Mouse (Mus musculus): ENCODE results near the gene Slc25a45. TPM values are rescaled to one million over a fixed set of nuclear protein-coding genes. Genes with fewer than 3 reads are reported as not detected.
"Not testable (repeated sequence)": the region's sequence is repeated elsewhere in the genome, so short reads cannot be mapped to it uniquely, and the experiment has no call there.

Gene Slc25a45
- polyA plus RNA-seq, 1 experiment from 2014 or later, result 4.0 TPM

DNA sequence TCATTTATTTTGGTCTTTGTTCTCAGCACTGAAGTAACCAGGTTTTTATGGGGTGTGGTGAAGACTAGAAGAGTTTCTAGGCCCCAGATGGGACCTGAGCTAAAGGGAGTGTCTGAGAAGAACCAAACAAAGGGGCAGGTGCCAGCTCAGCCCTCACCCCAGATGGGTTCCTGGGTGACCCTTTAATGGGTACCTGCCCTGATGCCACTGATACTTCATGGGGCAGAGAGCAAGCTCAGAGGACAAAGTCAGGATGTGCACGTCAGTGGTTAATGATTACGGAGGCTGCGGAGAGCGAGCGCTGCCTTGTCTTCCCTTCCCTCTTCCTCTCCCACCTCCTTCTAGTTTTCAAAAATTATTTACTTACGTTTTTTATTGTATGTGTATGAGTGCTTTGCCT lies 3.5 kb downstream of the Slc25a45 start:
- TF ChIP-seq CTCF (IDR thresholded peaks at IDR 0.05; ENCODE audit: low read depth), result no peak
- ATAC-seq, result peak; percentile 62
- Histone ChIP-seq H3K27me3 (replicated peaks; ENCODE audit: control insufficient read depth, insufficient read depth, low read length) (no peaks in the 10 kb centered on the region), H3K36me3 (ENCODE audit: control insufficient read depth, insufficient read depth) (no peaks in the 10 kb centered on the region), H3K27ac (ENCODE audit: low read depth, low read length) (no peak overlapping the region; the same call in 1 of the 2 replicates), H3K9ac (ENCODE audit: low read depth, low read length) (no peak overlapping the region), H3K4me3 (ENCODE audit: low read depth, low read length) (no peak overlapping the region), H3K4me1 (replicated peaks; ENCODE audit: control insufficient read depth, insufficient read depth, low read length) (no peaks in the 10 kb centered on the region; the same call in 1 of the 2 replicates), H3K4me2 (replicated peaks; ENCODE audit: low read depth) (no peak overlapping the region), H3K9me3 (ENCODE audit: control insufficient read depth) (no peaks in the 10 kb centered on the region)
- WGBS, result 48% methylated on average over 6 of the region's 6 CpGs

DNA sequence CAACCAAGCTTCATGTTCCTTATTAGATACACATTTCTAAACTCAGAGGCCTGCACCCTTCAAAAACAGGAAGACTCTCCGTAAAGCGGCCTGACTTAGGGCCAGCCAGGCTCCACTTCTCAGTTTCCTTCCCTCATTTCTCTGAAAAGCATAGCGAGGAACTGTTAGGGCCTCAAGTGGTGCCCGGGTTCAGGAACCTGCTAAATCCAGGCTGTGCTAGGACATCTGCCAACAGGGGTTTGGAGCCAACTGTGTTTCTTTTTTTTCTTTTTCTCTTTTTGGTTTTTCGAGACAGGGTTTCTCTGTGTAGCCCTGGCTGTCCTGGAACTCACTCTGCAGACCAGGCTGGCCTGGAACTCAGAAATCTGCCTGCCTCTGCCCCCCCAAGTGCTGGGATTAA lies 4.5 kb downstream of the Slc25a45 start:
- not testable (repeated sequence) for H3K36me3 ChIP-seq (ENCODE audit: control insufficient read depth, insufficient read depth); H3K27ac ChIP-seq (ENCODE audit: low read depth, low read length); H3K4me2 ChIP-seq (replicated peaks; ENCODE audit: low read depth); ATAC-seq; H3K27me3 ChIP-seq (replicated peaks; ENCODE audit: control insufficient read depth, insufficient read depth, low read length); H3K4me3 ChIP-seq (ENCODE audit: low read depth, low read length); H3K9me3 ChIP-seq (ENCODE audit: control insufficient read depth); H3K9ac ChIP-seq (ENCODE audit: low read depth, low read length); H3K4me1 ChIP-seq (replicated peaks; ENCODE audit: control insufficient read depth, insufficient read depth, low read length)
- WGBS, result 70% methylated on average over 5 of the region's 5 CpGs

DNA sequence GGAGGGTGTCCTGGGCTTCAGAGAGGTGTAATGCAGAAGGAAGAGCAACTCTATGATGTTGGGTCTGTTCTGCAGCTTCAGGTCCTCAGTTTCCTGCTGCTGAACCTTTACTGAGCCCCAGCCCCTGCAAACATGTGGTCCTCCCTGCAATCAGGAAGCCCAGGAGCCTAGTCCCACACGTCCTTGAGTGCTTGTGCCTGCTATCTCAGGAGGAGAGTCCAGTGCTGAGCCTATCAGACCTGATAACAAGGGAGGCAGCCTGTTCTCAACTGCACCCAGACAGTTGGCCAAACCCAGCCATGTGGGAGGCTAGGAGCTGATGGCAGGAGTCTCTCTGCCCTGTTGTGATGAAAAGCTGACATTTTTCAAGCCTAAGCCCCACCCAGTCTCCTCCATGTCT lies 6.3 kb downstream of the Slc25a45 start:
- Histone ChIP-seq H3K27me3 (replicated peaks; ENCODE audit: control insufficient read depth, insufficient read depth, low read length) (no peaks in the 10 kb centered on the region), H3K27ac (ENCODE audit: low read depth, low read length) (peak overlapping the region; percentile 22), H3K4me2 (replicated peaks; ENCODE audit: low read depth) (no peak overlapping the region), H3K4me1 (replicated peaks; ENCODE audit: control insufficient read depth, insufficient read depth, low read length) (peaks cover 3% of the 10 kb centered on the region; the same call in 1 of the 2 replicates), H3K9me3 (ENCODE audit: control insufficient read depth) (no peaks in the 10 kb centered on the region), H3K9ac (ENCODE audit: low read depth, low read length) (no peak overlapping the region), H3K4me3 (ENCODE audit: low read depth, low read length) (no peak overlapping the region), H3K36me3 (ENCODE audit: control insufficient read depth, insufficient read depth) (no peaks in the 10 kb centered on the region)
- ATAC-seq, result peak; percentile 51
- TF ChIP-seq CTCF (IDR thresholded peaks at IDR 0.05; ENCODE audit: low read depth), result no peak
- 16% methylated on average over 1 of the region's 1 CpGs for WGBS

DNA sequence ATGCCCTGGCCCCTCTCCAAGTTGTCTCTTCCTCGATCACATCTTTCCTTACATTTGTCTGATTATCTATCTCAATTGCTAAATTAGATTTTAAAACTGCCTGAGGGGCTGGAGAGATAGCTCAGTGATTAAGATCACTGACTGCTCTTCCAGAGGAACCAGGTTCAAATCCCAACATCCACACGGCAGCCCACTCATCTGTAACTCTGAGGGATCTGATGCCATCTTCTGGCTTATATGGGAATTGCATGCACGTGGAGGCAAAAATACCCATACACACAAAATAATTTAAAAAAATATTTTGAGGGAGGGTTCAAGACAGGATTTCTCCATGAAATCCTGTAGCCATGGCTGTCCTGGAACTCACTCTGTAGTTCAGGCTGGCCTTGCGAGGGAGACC lies 8.2 kb downstream of the Slc25a45 start:
- H3K4me2 ChIP-seq (replicated peaks; ENCODE audit: low read depth), result no peak overlapping the region
- H3K36me3 ChIP-seq (ENCODE audit: control insufficient read depth, insufficient read depth), result no peaks in the 10 kb centered on the region
- H3K4me1 ChIP-seq (replicated peaks; ENCODE audit: control insufficient read depth, insufficient read depth, low read length), result peaks cover 3% of the 10 kb centered on the region; the same call in 1 of the 2 replicates
- no peak overlapping the region for H3K9ac ChIP-seq (ENCODE audit: low read depth, low read length)
- H3K4me3 ChIP-seq (ENCODE audit: low read depth, low read length), result no peak overlapping the region
- H3K27ac ChIP-seq (ENCODE audit: low read depth, low read length), result no peak overlapping the region
- H3K27me3 ChIP-seq (replicated peaks; ENCODE audit: control insufficient read depth, insufficient read depth, low read length), result no peaks in the 10 kb centered on the region
- peak; percentile 71 for TF ChIP-seq CTCF (IDR thresholded peaks at IDR 0.05; ENCODE audit: low read depth)
- WGBS, result 62% methylated on average over 4 of the region's 4 CpGs
- no peaks in the 10 kb centered on the region for H3K9me3 ChIP-seq (ENCODE audit: control insufficient read depth)
- ATAC-seq, result no peak

DNA sequence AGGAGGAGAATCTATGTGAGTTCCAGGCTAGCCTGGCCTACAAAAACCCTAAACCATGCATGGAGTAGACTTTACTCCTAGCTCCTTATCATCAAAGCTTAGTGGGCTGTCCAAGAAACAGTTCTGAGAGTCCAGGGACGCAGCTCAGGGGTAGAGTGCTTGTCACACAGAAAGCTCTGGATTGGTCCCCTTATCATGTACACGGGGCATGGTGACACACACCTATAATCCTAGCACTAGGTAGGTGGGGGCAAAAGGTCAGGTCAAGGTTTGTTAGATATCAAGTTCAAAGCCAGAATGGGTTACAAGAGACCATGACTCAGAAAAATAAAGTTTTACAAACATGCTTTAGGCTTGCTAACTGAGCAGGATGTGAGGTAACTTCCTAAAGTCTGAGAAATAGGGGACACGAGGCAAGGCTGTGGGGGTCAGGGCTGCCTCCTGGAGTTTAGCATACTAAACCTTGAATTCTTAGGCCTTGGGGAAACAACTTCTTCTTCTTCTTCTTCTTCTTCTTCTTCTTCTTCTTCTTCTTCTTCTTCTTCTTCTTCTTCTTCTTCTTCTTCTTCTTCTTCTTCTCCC lies 9.7 kb downstream of the Slc25a45 start:
- WGBS, result 38% methylated on average over 3 of the region's 3 CpGs
- H3K36me3 ChIP-seq (ENCODE audit: control insufficient read depth, insufficient read depth), result no peaks in the 10 kb centered on the region
- peak; percentile 76 for ATAC-seq
- H3K27ac ChIP-seq (ENCODE audit: low read depth, low read length), result no peak overlapping the region
- no peak overlapping the region for H3K4me3 ChIP-seq (ENCODE audit: low read depth, low read length)
- H3K9me3 ChIP-seq (ENCODE audit: control insufficient read depth), result no peaks in the 10 kb centered on the region
- peaks cover 3% of the 10 kb centered on the region; the same call in 1 of the 2 replicates for H3K4me1 ChIP-seq (replicated peaks; ENCODE audit: control insufficient read depth, insufficient read depth, low read length)
- no peak overlapping the region for H3K9ac ChIP-seq (ENCODE audit: low read depth, low read length)
- no peaks in the 10 kb centered on the region for H3K27me3 ChIP-seq (replicated peaks; ENCODE audit: control insufficient read depth, insufficient read depth, low read length)
- H3K4me2 ChIP-seq (replicated peaks; ENCODE audit: low read depth), result no peak overlapping the region
- TF ChIP-seq CTCF (IDR thresholded peaks at IDR 0.05; ENCODE audit: low read depth), result no peak

DNA sequence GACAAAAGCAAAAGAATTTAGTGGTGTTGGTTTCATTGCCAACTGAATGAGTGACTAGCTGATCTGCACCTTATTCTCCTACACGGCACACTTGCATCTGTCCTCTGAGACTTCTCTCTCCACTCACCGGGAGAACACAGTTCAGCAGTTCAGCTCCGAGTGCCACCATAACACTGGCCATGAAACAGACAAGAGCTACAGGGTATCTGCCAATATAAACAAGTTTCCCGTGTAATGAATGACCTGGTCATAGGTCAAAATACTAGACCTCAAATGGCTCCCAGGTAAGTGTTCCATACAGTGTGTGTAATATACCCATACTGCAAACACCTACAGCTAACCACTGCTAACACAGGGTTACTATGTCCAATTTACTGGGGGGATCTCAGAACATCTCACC lies 11.6 kb downstream of the Slc25a45 start:
- H3K4me1 ChIP-seq (replicated peaks; ENCODE audit: control insufficient read depth, insufficient read depth, low read length), result peaks cover 3% of the 10 kb centered on the region
- no peak overlapping the region for H3K4me2 ChIP-seq (replicated peaks; ENCODE audit: low read depth)
- no peak overlapping the region for H3K9ac ChIP-seq (ENCODE audit: low read depth, low read length)
- no peak for TF ChIP-seq CTCF (IDR thresholded peaks at IDR 0.05; ENCODE audit: low read depth)
- no peak overlapping the region for H3K4me3 ChIP-seq (ENCODE audit: low read depth, low read length)
- H3K9me3 ChIP-seq (ENCODE audit: control insufficient read depth), result no peaks in the 10 kb centered on the region
- H3K27ac ChIP-seq (ENCODE audit: low read depth, low read length), result no peak overlapping the region
- no peaks in the 10 kb centered on the region for H3K27me3 ChIP-seq (replicated peaks; ENCODE audit: control insufficient read depth, insufficient read depth, low read length)
- 30% methylated on average over 4 of the region's 4 CpGs for WGBS
- ATAC-seq, result no peak
- H3K36me3 ChIP-seq (ENCODE audit: control insufficient read depth, insufficient read depth), result no peaks in the 10 kb centered on the region
